Mouse (Mus musculus) MEL (cell line): ENCODE measurements at regions not wholly inside any gene's neighbourhood (a gene's known extent, or its start where the extent isn't known, plus 50 kb on each side); places are given as distances from the start of the nearest gene placed in this dataset.

Experiments used
- DNase-seq: peaks from one replicate; pipeline ENCODE4 v3.0.0; 2011; ENCODE audit warnings: low read depth, low spot score
- H3K27ac ChIP-seq: 2 replicates; pipeline ENCODE4 v1.5.1; 2012; ENCODE audit warnings: low read depth, mild to moderate bottlenecking, control low read depth, low read length, moderate library complexity; ENCODE audit not compliant: control insufficient read depth
- H3K27me3 ChIP-seq, 2 experiments: fragments of 150-350 bp in 1 of 2; sonication (generic) in 1 of 2; 2 replicates each; pipeline ENCODE4 v1.6.1; 2012; ENCODE audit warnings: low read length in 2 of 2, mild to moderate bottlenecking in 2 of 2, improper control_type of control experiment in 1 of 2, moderate library complexity in 1 of 2; ENCODE audit not compliant: insufficient read depth in 2 of 2, control insufficient read depth in 1 of 2
- H3K36me3 ChIP-seq, 2 experiments: 2 replicates each; pipeline ENCODE4 v1.6.1; 2012 to 2014; ENCODE audit warnings: low read length in 2 of 2, improper control_type of control experiment in 1 of 2, inconsistent platforms in 1 of 2, mild to moderate bottlenecking in 1 of 2; ENCODE audit not compliant: insufficient read depth in 2 of 2, control insufficient read depth in 1 of 2
- H3K4me1 ChIP-seq, 2 experiments: fragments of 150-350 bp in 1 of 2; sonication (generic) in 1 of 2; 2 replicates each; pipeline ENCODE4 v1.6.1; 2012; ENCODE audit warnings: low read length in 2 of 2, improper control_type of control experiment in 1 of 2, mild to moderate bottlenecking in 1 of 2; ENCODE audit not compliant: insufficient read depth in 2 of 2, control insufficient read depth in 1 of 2
- H3K4me3 ChIP-seq, 2 experiments: fragments of 150-350 bp in 1 of 2; sonication (generic) in 1 of 2; 2 replicates each; pipeline ENCODE4 v1.5.1; 2012; ENCODE audit warnings: low read depth in 2 of 2, low read length in 2 of 2, mild to moderate bottlenecking in 2 of 2, moderate library complexity in 2 of 2, control low read depth in 1 of 2, improper control_type of control experiment in 1 of 2; ENCODE audit not compliant: control insufficient read depth in 1 of 2, insufficient read depth in 1 of 2
- H3K79me2 ChIP-seq: 2 replicates; pipeline ENCODE4 v1.6.1; 2012; ENCODE audit warnings: mild to moderate bottlenecking, low read length, moderate library complexity; ENCODE audit not compliant: control insufficient read depth, poor library complexity, insufficient read depth
- H3K9ac ChIP-seq: 2 replicates; pipeline ENCODE4 v1.6.1; 2012; ENCODE audit warnings: low read depth, mild to moderate bottlenecking, control low read depth, low read length, moderate library complexity; ENCODE audit not compliant: control insufficient read depth, poor library complexity, severe bottlenecking
- H3K9me3 ChIP-seq: fragments of 150-350 bp; sonication (generic); replicated peaks from 2 replicates; pipeline ENCODE4 v1.6.1; 2012; ENCODE audit warnings: mild to moderate bottlenecking, low read length, improper control_type of control experiment, moderate library complexity; ENCODE audit not compliant: insufficient read depth
- CHD1 ChIP-seq: IDR thresholded peaks from 2 replicates; pipeline ENCODE4 v1.6.1; 2012; ENCODE audit warnings: low read depth, mild to moderate bottlenecking, inconsistent platforms, low read length, improper control_type of control experiment
- CHD2 ChIP-seq: IDR thresholded peaks from 2 replicates; pipeline ENCODE4 v1.6.1; 2011; ENCODE audit warnings: low read length, improper control_type of control experiment
- CTCF ChIP-seq, 3 experiments: IDR thresholded peaks in 2 of 3; conservative IDR thresholded peaks in 1 of 3; 2 replicates each; pipeline ENCODE4 v1.5.1; 2011 to 2012; ENCODE audit warnings: low read length in 3 of 3, low read depth in 2 of 3, mild to moderate bottlenecking in 2 of 3, improper control_type of control experiment in 1 of 3, inconsistent platforms in 1 of 3, mixed read lengths in 1 of 3, moderate library complexity in 1 of 3; ENCODE audit not compliant: control insufficient read depth in 1 of 3, insufficient read depth in 1 of 3, poor library complexity in 1 of 3, severe bottlenecking in 1 of 3
- EP300 ChIP-seq, 2 experiments: IDR thresholded peaks; 2 replicates each; pipeline ENCODE4 v1.6.1; 2011; ENCODE audit warnings: improper control_type of control experiment in 2 of 2, low read length in 2 of 2, low read depth in 1 of 2, mild to moderate bottlenecking in 1 of 2
- ETS1 ChIP-seq: IDR thresholded peaks from 2 replicates; pipeline ENCODE4 v1.6.1; 2012; ENCODE audit warnings: low read depth, mild to moderate bottlenecking, inconsistent platforms, low read length, improper control_type of control experiment, moderate library complexity
- HCFC1 ChIP-seq: IDR thresholded peaks from 2 replicates; pipeline ENCODE4 v1.6.1; 2012; ENCODE audit warnings: low read depth, mild to moderate bottlenecking, inconsistent platforms, low read length, improper control_type of control experiment, moderate library complexity
- KAT2A ChIP-seq: conservative IDR thresholded peaks from 2 replicates; pipeline ENCODE4 v1.6.1; 2012; ENCODE audit warnings: low read depth, low read length, improper control_type of control experiment, inconsistent platforms
- MAX ChIP-seq: IDR thresholded peaks from 2 replicates; pipeline ENCODE4 v1.6.1; 2011; ENCODE audit warnings: low read length, improper control_type of control experiment
- MAZ ChIP-seq: IDR thresholded peaks from 2 replicates; pipeline ENCODE4 v1.6.1; 2012; ENCODE audit warnings: low read depth, mild to moderate bottlenecking, inconsistent platforms, low read length, improper control_type of control experiment
- MYB ChIP-seq: IDR thresholded peaks from 2 replicates; pipeline ENCODE4 v1.6.1; 2011; ENCODE audit warnings: mild to moderate bottlenecking, low read depth, low read length, improper control_type of control experiment
- MYC ChIP-seq: IDR thresholded peaks from 2 replicates; pipeline ENCODE4 v1.6.1; 2011; ENCODE audit warnings: low read depth, mild to moderate bottlenecking, low read length, improper control_type of control experiment, moderate library complexity
- NELFE ChIP-seq: IDR thresholded peaks from 2 replicates; pipeline ENCODE4 v1.6.1; 2011; ENCODE audit warnings: low read depth, low read length, improper control_type of control experiment
- NRF1 ChIP-seq: IDR thresholded peaks from 2 replicates; pipeline ENCODE4 v1.6.1; 2014; ENCODE audit warnings: low read depth, mild to moderate bottlenecking, inconsistent platforms, low read length, improper control_type of control experiment, moderate library complexity; ENCODE audit not compliant: poor library complexity, insufficient read depth, severe bottlenecking
- POLR2AphosphoS2 ChIP-seq: IDR thresholded peaks from 2 replicates; pipeline ENCODE4 v1.6.1; 2011; ENCODE audit warnings: low read length, improper control_type of control experiment
- POLR2AphosphoS5 ChIP-seq: IDR thresholded peaks from 2 replicates; pipeline ENCODE4 v1.6.1; 2012; ENCODE audit warnings: low read depth, borderline replicate concordance, mild to moderate bottlenecking, inconsistent platforms, low read length, moderate library complexity, mixed read lengths
- RAD21 ChIP-seq: IDR thresholded peaks from 2 replicates; pipeline ENCODE4 v1.6.1; 2011; ENCODE audit warnings: mild to moderate bottlenecking, low read depth, low read length, improper control_type of control experiment
- RCOR1 ChIP-seq: IDR thresholded peaks from 2 replicates; pipeline ENCODE4 v1.6.1; 2012; ENCODE audit warnings: low read depth, mild to moderate bottlenecking, inconsistent platforms, low read length, improper control_type of control experiment
- SMC3 ChIP-seq: IDR thresholded peaks from 2 replicates; pipeline ENCODE4 v1.6.1; 2011; ENCODE audit warnings: low read depth, low read length, improper control_type of control experiment
- TAL1 ChIP-seq: IDR thresholded peaks from 2 replicates; pipeline ENCODE4 v1.6.1; 2012; ENCODE audit warnings: mild to moderate bottlenecking, inconsistent platforms, low read length, moderate library complexity, mixed read lengths
- TCF12 ChIP-seq: IDR thresholded peaks from 2 replicates; pipeline ENCODE4 v1.6.1; 2014; ENCODE audit warnings: low read depth, mild to moderate bottlenecking, inconsistent platforms, low read length, improper control_type of control experiment, moderate library complexity
- USF2 ChIP-seq, 2 experiments: IDR thresholded peaks; 2 replicates each; pipeline ENCODE4 v1.6.1; 2011 to 2012; ENCODE audit warnings: improper control_type of control experiment in 2 of 2, low read length in 2 of 2, borderline replicate concordance in 1 of 2, inconsistent platforms in 1 of 2, low read depth in 1 of 2, mild to moderate bottlenecking in 1 of 2; ENCODE audit not compliant: insufficient read depth in 1 of 2
- ZC3H11A ChIP-seq: IDR thresholded peaks from 2 replicates; pipeline ENCODE4 v1.6.1; 2012; ENCODE audit warnings: low read depth, mild to moderate bottlenecking, inconsistent platforms, low read length, improper control_type of control experiment
- ZKSCAN1 ChIP-seq: IDR thresholded peaks from 2 replicates; pipeline ENCODE4 v1.6.1; 2012; ENCODE audit warnings: low read depth, mild to moderate bottlenecking, inconsistent platforms, low read length, improper control_type of control experiment, moderate library complexity
- ZMIZ1 ChIP-seq: IDR thresholded peaks from 2 replicates; pipeline ENCODE4 v1.6.1; 2012; ENCODE audit warnings: low read depth, mild to moderate bottlenecking, inconsistent platforms, low read length, improper control_type of control experiment, moderate library complexity
- ZNF384 ChIP-seq: IDR thresholded peaks from 2 replicates; pipeline ENCODE4 v1.6.1; 2012; ENCODE audit warnings: low read depth, mild to moderate bottlenecking, inconsistent platforms, low read length, improper control_type of control experiment

- Histone ChIP-seq H3K27me3 (no peaks in the 10 kb centered on the region), H3K4me3 (no peak overlapping the region), H3K9me3 (no peaks in the 10 kb centered on the region), H3K9ac (no peak overlapping the region), H3K27ac (no peak overlapping the region), H3K36me3 (no peaks in the 10 kb centered on the region), H3K4me1 (no peaks in the 10 kb centered on the region), H3K79me2 (no peaks in the 10 kb centered on the region)
- no peak for DNase-seq
- TF ChIP-seq NELFE (no peak), MAX (no peak), CTCF (IDR thresholded peaks at IDR 0.05 in 2 of 3, conservative IDR thresholded peaks at IDR 0.05 in 1 of 3; ENCODE audit: control insufficient read depth in 1 of 3, insufficient read depth in 1 of 3, low read depth in 2 of 3, low read length in 3 of 3, poor library complexity in 1 of 3, severe bottlenecking in 1 of 3) (no peak), TCF12 (no peak), NRF1 (no peak), CHD1 (no peak), USF2 (IDR thresholded peaks at IDR 0.05; ENCODE audit: borderline replicate concordance in 1 of 2, insufficient read depth in 1 of 2, low read depth in 1 of 2, low read length in 2 of 2) (no peak), POLR2AphosphoS5 (no peak), ZC3H11A (no peak), EP300 (IDR thresholded peaks at IDR 0.05; ENCODE audit: low read depth in 1 of 2, low read length in 2 of 2) (no peak), MYB (no peak), ZMIZ1 (no peak), TAL1 (no peak), ETS1 (no peak), SMC3 (no peak), MAZ (no peak)
Measured at GRCm38 (mm10) chr3:62885104-62885503, 280.2 kb upstream of the Gpr149 start.

- H3K4me1 ChIP-seq = no peaks in the 10 kb centered on the region
- no peak overlapping the region for H3K4me3 ChIP-seq
- H3K27ac ChIP-seq = no peak overlapping the region
- H3K36me3 ChIP-seq = no peaks in the 10 kb centered on the region
- no peak for DNase-seq
- no peaks in the 10 kb centered on the region for H3K79me2 ChIP-seq
- no peak overlapping the region for H3K9ac ChIP-seq
- TF ChIP-seq NRF1 (no peak), EP300 (IDR thresholded peaks at IDR 0.05; ENCODE audit: low read depth in 1 of 2, low read length in 2 of 2) (no peak), SMC3 (no peak), CHD1 (no peak), POLR2AphosphoS2 (no peak), HCFC1 (no peak), ZNF384 (no peak), TAL1 (no peak), RAD21 (no peak), KAT2A (no peak), CHD2 (no peak), RCOR1 (no peak), TCF12 (no peak), MYC (no peak), ZC3H11A (no peak), USF2 (IDR thresholded peaks at IDR 0.05; ENCODE audit: borderline replicate concordance in 1 of 2, insufficient read depth in 1 of 2, low read depth in 1 of 2, low read length in 2 of 2) (no peak), ZKSCAN1 (no peak)
- no peaks in the 10 kb centered on the region for H3K27me3 ChIP-seq
- H3K9me3 ChIP-seq = no peaks in the 10 kb centered on the region
Measured at GRCm38 (mm10) chr3:62882310-62883073, 277.6 kb upstream of the Gpr149 start.
